Mouse (Mus musculus): ENCODE data around the gene 4931423N10Rik. TPM values are rescaled to one million over a fixed set of nuclear protein-coding genes. Genes with fewer than 3 reads are reported as not detected.

4931423N10Rik gene
- polyA plus RNA-seq, 1 experiment from 2014 or later, result not detected

Other genes starting within 250 kb of the 4931423N10Rik start
- gene Abi1, start 167.2 kb upstream of the 4931423N10Rik start, polyA plus RNA-seq (2015; fragmentation: Nextera tagmentation; extraction: Ambion mirVana), result 47.6 and 50.9 TPM in 2 replicates
- 34.0 and 34.2 TPM in 2 replicates for gene Acbd5, start 139.3 kb upstream of the 4931423N10Rik start, polyA plus RNA-seq (2015; fragmentation: Nextera tagmentation; extraction: Ambion mirVana)
- gene Mastl, start 51.5 kb upstream of the 4931423N10Rik start, polyA plus RNA-seq (2015; fragmentation: Nextera tagmentation; extraction: Ambion mirVana), result 10.6 and 10.7 TPM in 2 replicates
- 73.9 and 84.8 TPM in 2 replicates for gene Yme1l1, start 51.1 kb upstream of the 4931423N10Rik start, polyA plus RNA-seq (2015; fragmentation: Nextera tagmentation; extraction: Ambion mirVana)
- gene Nxph2, start 113.8 kb downstream of the 4931423N10Rik start, polyA plus RNA-seq (2015; fragmentation: Nextera tagmentation; extraction: Ambion mirVana), result not detected in 2 replicates